Mouse (Mus musculus) heart, embryonic 11.5 days (tissue): Measurements from ENCODE around the gene Hist1h4f. TPM values are rescaled to one million over a fixed set of nuclear protein-coding genes. Genes with fewer than 3 reads are reported as not detected.
"Not testable (repeated sequence)": the region's sequence is repeated elsewhere in the genome, so short reads cannot be mapped to it uniquely, and the experiment has no call there.

Experiments used
- ATAC-seq: fragments of 200-750 bp; cut with Nextera tagmentation; replicated peaks from 2 replicates; pipeline ENCODE4 v1.8.0; 2017; ENCODE audit warnings: moderate library complexity; ENCODE audit not compliant: insufficient number of reproducible peaks, low FRiP score, low TSS enrichment
- H3K27ac ChIP-seq: fragments of 300-500 bp; sonication (generic); 2 replicates; pipeline ENCODE4 v1.5.1; 2014; ENCODE audit warnings: mild to moderate bottlenecking, low read depth, low read length
- H3K27me3 ChIP-seq: fragments of 300-500 bp; sonication (generic); 2 replicates; pipeline ENCODE4 v1.6.1; 2014; ENCODE audit warnings: mild to moderate bottlenecking, low read length, mixed read lengths; ENCODE audit not compliant: control insufficient read depth, insufficient read depth
- H3K36me3 ChIP-seq: fragments of 300-500 bp; sonication (generic); 2 replicates; pipeline ENCODE4 v1.6.1; 2014; ENCODE audit warnings: mild to moderate bottlenecking, low read length, moderate library complexity, mixed read lengths; ENCODE audit not compliant: control insufficient read depth, insufficient read depth
- H3K4me1 ChIP-seq: fragments of 300-500 bp; sonication (generic); 2 replicates; pipeline ENCODE4 v1.6.1; 2014; ENCODE audit warnings: low read length; ENCODE audit not compliant: control insufficient read depth, insufficient read depth
- H3K4me2 ChIP-seq: fragments of 300-500 bp; sonication (generic); 2 replicates; pipeline ENCODE4 v1.6.1; 2014; ENCODE audit warnings: mild to moderate bottlenecking, moderate library complexity
- H3K4me3 ChIP-seq: fragments of 300-500 bp; sonication (generic); 2 replicates; pipeline ENCODE4 v1.5.1; 2014; ENCODE audit warnings: low read depth, low read length
- H3K9ac ChIP-seq: fragments of 300-500 bp; sonication (generic); 2 replicates; pipeline ENCODE4 v1.6.1; 2014; ENCODE audit warnings: mild to moderate bottlenecking, low read depth, low read length, moderate library complexity
- H3K9me3 ChIP-seq: fragments of 300-500 bp; sonication (generic); replicated peaks from 2 replicates; pipeline ENCODE4 v1.6.1; 2016; ENCODE audit warnings: low read length; ENCODE audit not compliant: control insufficient read depth
- WGBS: fragments of 180-500 bp; shearing (Covaris S2); extraction: QIAGEN DNeasy Blood & Tissue Kit; methylation state at CpG from one replicate; pipeline ENCODE4 v1.1.7; 2014; ENCODE audit not compliant: insufficient replicate concordance; 5-methylcytosine and 5-hydroxymethylcytosine counted together
- polyA plus RNA-seq: library from polyadenylated mRNA; unstranded; fragments of >200 nt; fragmentation: Nextera tagmentation; extraction: Ambion mirVana; gene quantifications from 2 replicates; pipeline ENCODE4 v1.2.1, GENCODE M21; 2014

The Hist1h4f gene
- polyA plus RNA-seq, 1 experiment from 2014 or later = not detected

GRCm38 (mm10) chr13:23542225-23542980 is 9.0 kb downstream of the Hist1h4f start:
- H3K4me3 ChIP-seq = peak overlapping the region; percentile 50
- 7% methylated on average over 3 of the region's 3 CpGs for WGBS
- peak overlapping the region; percentile 64 for H3K4me2 ChIP-seq
- not testable (repeated sequence) for ATAC-seq, H3K27me3 ChIP-seq, H3K36me3 ChIP-seq, H3K9me3 ChIP-seq, H3K4me1 ChIP-seq
- H3K9ac ChIP-seq = peak overlapping the region; percentile 64
- peak overlapping the region; percentile 74 for H3K27ac ChIP-seq

- Histone ChIP-seq H3K4me3 (no peak overlapping the region), H3K27me3 (no peaks in the 10 kb centered on the region), H3K9ac (no peak overlapping the region), H3K27ac (no peak overlapping the region), H3K4me2 (no peak overlapping the region), H3K36me3 (no peaks in the 10 kb centered on the region), H3K4me1 (0 out of 2 replicates have a peak, but pooled peaks cover under 1% of the 10 kb centered on the region), H3K9me3 (no peaks in the 10 kb centered on the region)
- 90% methylated on average over 3 of the region's 3 CpGs for WGBS
- no peak for ATAC-seq
Observed at GRCm38 (mm10) chr13:23541497-23541896, 10.0 kb downstream of the Hist1h4f start.

GRCm38 (mm10) chr13:23539821-23540220 is 11.6 kb downstream of the Hist1h4f start:
- H3K4me2 ChIP-seq, H3K4me1 ChIP-seq, H3K36me3 ChIP-seq, H3K4me3 ChIP-seq, ATAC-seq, H3K27me3 ChIP-seq, H3K9me3 ChIP-seq, H3K27ac ChIP-seq, H3K9ac ChIP-seq: not testable (repeated sequence)
- WGBS = 59% methylated on average over 1 of the region's 1 CpGs

- WGBS = 80% methylated on average over 5 of the region's 5 CpGs
- Histone ChIP-seq H3K4me1 (0 out of 2 replicates have a peak, but pooled peaks cover 6% of the 10 kb centered on the region), H3K36me3 (no peaks in the 10 kb centered on the region), H3K27ac (no peak overlapping the region), H3K9ac (no peak overlapping the region), H3K4me3 (no peak overlapping the region), H3K4me2 (no peak overlapping the region), H3K27me3 (no peaks in the 10 kb centered on the region), H3K9me3 (no peaks in the 10 kb centered on the region)
- no peak for ATAC-seq
Observed at GRCm38 (mm10) chr13:23538249-23538648, 13.2 kb downstream of the Hist1h4f start.

- Histone ChIP-seq H3K4me2 (peak overlapping the region; percentile 30), H3K4me1 (peaks cover 12% of the 10 kb centered on the region), H3K9ac (0 out of 2 replicates have a peak overlapping the region, but pooled peaks have one; percentile 7), H3K27me3 (no peaks in the 10 kb centered on the region), H3K27ac (no peak overlapping the region), H3K4me3 (no peak overlapping the region), H3K36me3 (no peaks in the 10 kb centered on the region), H3K9me3 (no peaks in the 10 kb centered on the region)
- ATAC-seq = no peak
- WGBS = 84% methylated on average over 3 of the region's 3 CpGs
Observed at GRCm38 (mm10) chr13:23537006-23537710, 14.3 kb downstream of the Hist1h4f start.

GRCm38 (mm10) chr13:23536076-23536822 is 15.2 kb downstream of the Hist1h4f start:
- Histone ChIP-seq H3K9ac (peak overlapping the region; percentile 66), H3K4me1 (peaks cover 12% of the 10 kb centered on the region), H3K4me3 (peak overlapping the region; percentile 57), H3K27me3 (no peaks in the 10 kb centered on the region), H3K4me2 (peak overlapping the region; percentile 65), H3K36me3 (no peaks in the 10 kb centered on the region), H3K9me3 (no peaks in the 10 kb centered on the region), H3K27ac (peak overlapping the region; percentile 98)
- 23% methylated on average over 7 of the region's 7 CpGs for WGBS
- ATAC-seq = no peak

GRCm38 (mm10) chr13:23535137-23536075 is 16.0 kb downstream of the Hist1h4f start, which contains the start of gene Hist1h3g:
TSS of gene Hist1h3g (plus strand) at chr13:23535422.
- peak within 1 kb of the TSS; percentile 80 for H3K9ac ChIP-seq
- peak within 1 kb of the TSS; percentile 98 for H3K27ac ChIP-seq
- H3K4me3 ChIP-seq = peak within 1 kb of the TSS; percentile 57
- 1% methylated on average over 51 of the region's 62 CpGs for WGBS
- peak within 1 kb of the TSS; percentile 65 for H3K4me2 ChIP-seq
- H3K36me3 ChIP-seq, H3K9me3 ChIP-seq, H3K27me3 ChIP-seq: not testable (repeated sequence)
- ATAC-seq = peak; percentile 89
- peaks cover 12% of the 10 kb centered on the region for H3K4me1 ChIP-seq
